Mouse (Mus musculus): ENCODE measurements around the gene Rrp9. TPM values are rescaled to one million over a fixed set of nuclear protein-coding genes. Genes with fewer than 3 reads are reported as not detected.

Rrp9 gene
- polyA plus RNA-seq, 1 experiment, result 47.6 TPM

- no peak for TF ChIP-seq CTCF (IDR thresholded peaks at IDR 0.05; ENCODE audit: extremely low read depth, insufficient read depth, low read length)
- TF ChIP-seq POLR2A (IDR thresholded peaks at IDR 0.05; ENCODE audit: extremely low read depth, insufficient read depth, low read length), result no peak
- H3K4me3 ChIP-seq (ENCODE audit: insufficient read depth, low read length), result peak overlapping the region; percentile 55
- H3K27ac ChIP-seq (ENCODE audit: insufficient read depth, low read length), result peak overlapping the region; percentile 73
- peaks cover 7% of the 10 kb centered on the region; the same call in 1 of the 2 replicates for H3K4me1 ChIP-seq (ENCODE audit: control insufficient read depth, insufficient read depth, low read length)
These were observed 27.8 kb upstream of the Rrp9 start for GRCm38 (mm10) chr9:106447951-106448350.

- peak overlapping the region; percentile 73 for H3K27ac ChIP-seq (ENCODE audit: insufficient read depth, low read length)
- H3K4me1 ChIP-seq (ENCODE audit: control insufficient read depth, insufficient read depth, low read length), result peaks cover 7% of the 10 kb centered on the region; the same call in 1 of the 2 replicates
- TF ChIP-seq POLR2A (IDR thresholded peaks at IDR 0.05; ENCODE audit: extremely low read depth, insufficient read depth, low read length), result peak; percentile 89
- TF ChIP-seq CTCF (IDR thresholded peaks at IDR 0.05; ENCODE audit: extremely low read depth, insufficient read depth, low read length), result peak; percentile 65
- peak overlapping the region; percentile 55 for H3K4me3 ChIP-seq (ENCODE audit: insufficient read depth, low read length)
These were observed 27.2 kb upstream of the Rrp9 start for GRCm38 (mm10) chr9:106448498-106449031.

- H3K27ac ChIP-seq (ENCODE audit: insufficient read depth, low read length), result no peak overlapping the region
- TF ChIP-seq CTCF (IDR thresholded peaks at IDR 0.05; ENCODE audit: extremely low read depth, insufficient read depth, low read length), result no peak
- TF ChIP-seq POLR2A (IDR thresholded peaks at IDR 0.05; ENCODE audit: extremely low read depth, insufficient read depth, low read length), result no peak
- H3K4me3 ChIP-seq (ENCODE audit: insufficient read depth, low read length), result no peak overlapping the region
- H3K4me1 ChIP-seq (ENCODE audit: control insufficient read depth, insufficient read depth, low read length), result peaks cover 7% of the 10 kb centered on the region; the same call in 1 of the 2 replicates
These were observed 25.8 kb upstream of the Rrp9 start for GRCm38 (mm10) chr9:106449947-106450346.

- TF ChIP-seq POLR2A (IDR thresholded peaks at IDR 0.05; ENCODE audit: extremely low read depth, insufficient read depth, low read length), result no peak
- no peak for TF ChIP-seq CTCF (IDR thresholded peaks at IDR 0.05; ENCODE audit: extremely low read depth, insufficient read depth, low read length)
- peaks cover 5% of the 10 kb centered on the region; the same call in 1 of the 2 replicates for H3K4me1 ChIP-seq (ENCODE audit: control insufficient read depth, insufficient read depth, low read length)
- no peak overlapping the region for H3K4me3 ChIP-seq (ENCODE audit: insufficient read depth, low read length)
- no peak overlapping the region for H3K27ac ChIP-seq (ENCODE audit: insufficient read depth, low read length)
These were observed 25.1 kb upstream of the Rrp9 start for GRCm38 (mm10) chr9:106450661-106451060.

- H3K4me1 ChIP-seq (ENCODE audit: control insufficient read depth, insufficient read depth, low read length), result peaks cover 4% of the 10 kb centered on the region; the same call in 1 of the 2 replicates
- H3K27ac ChIP-seq (ENCODE audit: insufficient read depth, low read length), result no peak overlapping the region
- TF ChIP-seq POLR2A (IDR thresholded peaks at IDR 0.05; ENCODE audit: extremely low read depth, insufficient read depth, low read length), result no peak
- TF ChIP-seq CTCF (IDR thresholded peaks at IDR 0.05; ENCODE audit: extremely low read depth, insufficient read depth, low read length), result no peak
- no peak overlapping the region for H3K4me3 ChIP-seq (ENCODE audit: insufficient read depth, low read length)
These were observed 24.5 kb upstream of the Rrp9 start for GRCm38 (mm10) chr9:106451298-106451697.

- TF ChIP-seq POLR2A (IDR thresholded peaks at IDR 0.05; ENCODE audit: extremely low read depth, insufficient read depth, low read length) (no peak), CTCF (IDR thresholded peaks at IDR 0.05; ENCODE audit: extremely low read depth, insufficient read depth, low read length) (no peak)
- Histone ChIP-seq H3K4me1 (ENCODE audit: control insufficient read depth, insufficient read depth, low read length) (peaks cover 4% of the 10 kb centered on the region; the same call in 1 of the 2 replicates), H3K4me3 (ENCODE audit: insufficient read depth, low read length) (no peak overlapping the region), H3K27ac (ENCODE audit: insufficient read depth, low read length) (no peak overlapping the region)
These were observed 23.9 kb upstream of the Rrp9 start for GRCm38 (mm10) chr9:106451899-106452298.

GRCm38 (mm10) chr9:106452351-106452750, 23.4 kb upstream of the Rrp9 start:
- no peak overlapping the region; the same call in 1 of the 2 replicates for H3K4me3 ChIP-seq (ENCODE audit: insufficient read depth, low read length)
- TF ChIP-seq POLR2A (IDR thresholded peaks at IDR 0.05; ENCODE audit: extremely low read depth, insufficient read depth, low read length), result no peak
- TF ChIP-seq CTCF (IDR thresholded peaks at IDR 0.05; ENCODE audit: extremely low read depth, insufficient read depth, low read length), result no peak
- H3K4me1 ChIP-seq (ENCODE audit: control insufficient read depth, insufficient read depth, low read length), result peaks cover 4% of the 10 kb centered on the region; the same call in 1 of the 2 replicates
- H3K27ac ChIP-seq (ENCODE audit: insufficient read depth, low read length), result no peak overlapping the region

GRCm38 (mm10) chr9:106452821-106453220, 22.9 kb upstream of the Rrp9 start:
- TF ChIP-seq CTCF (IDR thresholded peaks at IDR 0.05; ENCODE audit: extremely low read depth, insufficient read depth, low read length) (no peak), POLR2A (IDR thresholded peaks at IDR 0.05; ENCODE audit: extremely low read depth, insufficient read depth, low read length) (no peak)
- peak overlapping the region; percentile 55 for H3K4me3 ChIP-seq (ENCODE audit: insufficient read depth, low read length)
- H3K27ac ChIP-seq (ENCODE audit: insufficient read depth, low read length), result no peak overlapping the region
- H3K4me1 ChIP-seq (ENCODE audit: control insufficient read depth, insufficient read depth, low read length), result peaks cover 4% of the 10 kb centered on the region; the same call in 1 of the 2 replicates

GRCm38 (mm10) chr9:106453271-106454070, 22.3 kb upstream of the Rrp9 start, which contains the start of gene Pcbp4:
Gene Pcbp4, plus strand, starts transcription at chr9:106453291.
- TF ChIP-seq CTCF (IDR thresholded peaks at IDR 0.05; ENCODE audit: extremely low read depth, insufficient read depth, low read length), result no peak
- TF ChIP-seq POLR2A (IDR thresholded peaks at IDR 0.05; ENCODE audit: extremely low read depth, insufficient read depth, low read length), result 0 out of 2 replicates have a peak, but pooled peaks have one; percentile 16
- Histone ChIP-seq H3K4me1 (ENCODE audit: control insufficient read depth, insufficient read depth, low read length) (no peaks in the 10 kb centered on the region), H3K27ac (ENCODE audit: insufficient read depth, low read length) (peak within 1 kb of the TSS; percentile 92), H3K4me3 (ENCODE audit: insufficient read depth, low read length) (peak within 1 kb of the TSS; percentile 55)
